Mouse (Mus musculus) forebrain, postnatal 0 days (tissue): ENCODE data around the gene Mbd3l2. TPM values are rescaled to one million over a fixed set of nuclear protein-coding genes. Genes with fewer than 3 reads are reported as not detected.
"Not testable (repeated sequence)": the region's sequence is repeated elsewhere in the genome, so short reads cannot be mapped to it uniquely, and the experiment has no call there.

Experiments used
- ATAC-seq: fragments of 200-750 bp; cut with Nextera tagmentation; 2 replicates; pipeline ENCODE4 v1.8.0; 2017; ENCODE audit warnings: mild to moderate bottlenecking, moderate library complexity
- DNase-seq: peaks from one replicate; pipeline ENCODE4 v3.0.0-alpha.2; 2015
- H3K27ac ChIP-seq: fragments of 300-500 bp; sonication (generic); 2 replicates; pipeline ENCODE4 v1.5.1; 2014; ENCODE audit warnings: low read depth, mild to moderate bottlenecking, antibody characterized with exemption, low read length, moderate library complexity, mixed read lengths
- H3K27me3 ChIP-seq: fragments of 300-500 bp; sonication (generic); 2 replicates; pipeline ENCODE4 v1.6.1; 2014; ENCODE audit warnings: mild to moderate bottlenecking, low read length, mixed read lengths; ENCODE audit not compliant: insufficient read depth
- H3K36me3 ChIP-seq: fragments of 300-500 bp; sonication (generic); 2 replicates; pipeline ENCODE4 v1.6.1; 2014; ENCODE audit warnings: mild to moderate bottlenecking, moderate library complexity; ENCODE audit not compliant: insufficient read depth
- H3K4me1 ChIP-seq: fragments of 300-500 bp; sonication (generic); 2 replicates; pipeline ENCODE4 v1.6.1; 2014; ENCODE audit warnings: antibody characterized with exemption; ENCODE audit not compliant: insufficient read depth
- H3K4me2 ChIP-seq: fragments of 300-500 bp; sonication (generic); 2 replicates; pipeline ENCODE4 v1.6.1; 2014; ENCODE audit warnings: low read depth, mild to moderate bottlenecking, moderate library complexity
- H3K4me3 ChIP-seq: fragments of 300-500 bp; sonication (generic); 2 replicates; pipeline ENCODE4 v1.5.1; 2014; ENCODE audit warnings: low read depth, low read length, mixed read lengths
- H3K9ac ChIP-seq: fragments of 300-500 bp; sonication (generic); 2 replicates; pipeline ENCODE4 v1.6.1; 2014; ENCODE audit warnings: mild to moderate bottlenecking
- H3K9me3 ChIP-seq: fragments of 300-500 bp; sonication (generic); 2 replicates; pipeline ENCODE4 v1.6.1; 2016; ENCODE audit warnings: low read length
- CTCF ChIP-seq: sonication (generic); IDR thresholded peaks from 2 replicates; pipeline ENCODE4 v1.5.1; 2016; ENCODE audit warnings: antibody characterized with exemption, control low read depth, low read depth
- WGBS: fragments of 180-500 bp; shearing (Covaris S2); extraction: QIAGEN DNeasy Blood & Tissue Kit; methylation state at CpG from one replicate; pipeline ENCODE4 v1.1.7; 2014; 5-methylcytosine and 5-hydroxymethylcytosine counted together
- polyA plus RNA-seq: library from polyadenylated mRNA; unstranded; fragments of >200 nt; fragmentation: Nextera tagmentation; extraction: Ambion mirVana; gene quantifications from 2 replicates; pipeline ENCODE4 v1.2.1, GENCODE M21; 2015
- total RNA-seq: library from RNA; depleted of rRNA; stranded (reverse); fragments of >200 nt; gene quantifications from 2 replicates; pipeline ENCODE4 v1.2.3, GENCODE M21; 2014; rRNA removed

Gene Mbd3l2
- total RNA-seq (not detected in 2 replicates), polyA plus RNA-seq (0.15 TPM in 1 of 2 replicates, not detected in the other)

DNA sequence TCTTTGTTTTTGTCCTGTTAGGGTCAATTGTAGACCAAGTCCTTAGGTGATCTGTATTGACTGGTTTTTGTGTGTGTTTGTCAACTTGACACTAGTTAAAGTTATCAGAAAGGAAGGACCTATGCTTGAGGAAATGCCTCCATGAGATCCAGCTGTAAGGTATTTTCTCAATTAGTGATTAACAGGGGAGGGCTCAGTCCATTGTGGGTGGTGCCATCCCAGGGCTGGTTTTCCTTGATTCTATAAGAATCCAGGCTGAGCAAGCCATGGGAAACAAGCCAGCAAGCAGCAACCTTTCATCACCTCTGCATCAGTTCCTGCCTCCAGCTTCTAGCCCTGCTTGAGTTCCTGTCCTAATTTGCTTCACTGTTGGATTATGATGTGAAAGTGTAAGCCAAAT is at the start of gene Mbd3l2:
TSS of gene Mbd3l2 (plus strand) at position 301 of the 400 bp plus-strand sequence.
- Histone ChIP-seq H3K9ac (no peak within 1 kb of the TSS), H3K27ac (no peak within 1 kb of the TSS), H3K4me1 (no peaks in the 10 kb centered on the region), H3K36me3 (no peaks in the 10 kb centered on the region), H3K4me3 (no peak within 1 kb of the TSS), H3K9me3 (no peaks in the 10 kb centered on the region), H3K4me2 (no peak within 1 kb of the TSS), H3K27me3 (no peaks in the 10 kb centered on the region)
- DNase-seq (no peak), ATAC-seq (no peak)
- no peak for TF ChIP-seq CTCF

- no peak for TF ChIP-seq CTCF
- Histone ChIP-seq H3K4me3 (no peak overlapping the region), H3K4me2 (no peak overlapping the region), H3K9ac (no peak overlapping the region), H3K27me3 (no peaks in the 10 kb centered on the region), H3K36me3 (no peaks in the 10 kb centered on the region), H3K9me3 (no peaks in the 10 kb centered on the region), H3K4me1 (no peaks in the 10 kb centered on the region), H3K27ac (no peak overlapping the region)
- WGBS = 47% methylated on average over 6 of the region's 6 CpGs
- DNase-seq (no peak), ATAC-seq (peak; percentile 23; the same call in 1 of the 2 replicates)
Measured at GRCm38 (mm10) chr9:18385782-18386181, 44.7 kb upstream of the Mbd3l2 start.

DNA sequence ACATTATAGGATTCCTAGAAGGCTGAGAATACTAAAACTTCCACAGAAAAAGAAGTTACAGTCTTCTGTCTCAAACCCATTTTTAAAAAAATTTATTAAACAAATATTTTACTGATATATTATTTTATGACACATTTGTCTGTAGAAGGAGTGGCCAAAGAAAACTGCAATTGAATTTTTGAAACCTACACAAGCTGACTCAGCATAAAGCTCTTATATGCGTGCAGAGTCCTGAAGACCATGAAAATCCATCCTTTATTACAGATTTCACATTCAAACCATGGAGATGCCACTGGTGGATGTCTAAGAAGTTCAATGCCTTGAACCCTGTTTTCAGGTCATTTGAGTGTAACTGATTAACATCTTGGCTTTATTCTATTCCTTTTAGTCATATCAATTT is 30.8 kb upstream of the Mbd3l2 start:
- no peak overlapping the region for H3K4me2 ChIP-seq
- H3K36me3 ChIP-seq = no peaks in the 10 kb centered on the region
- H3K4me3 ChIP-seq = no peak overlapping the region
- no peaks in the 10 kb centered on the region for H3K4me1 ChIP-seq
- no peaks in the 10 kb centered on the region for H3K9me3 ChIP-seq
- no peak overlapping the region for H3K9ac ChIP-seq
- DNase-seq (no peak), ATAC-seq (no peak)
- no peaks in the 10 kb centered on the region for H3K27me3 ChIP-seq
- no peak for TF ChIP-seq CTCF
- no peak overlapping the region for H3K27ac ChIP-seq
- WGBS = 88% methylated on average over 1 of the region's 1 CpGs

DNA sequence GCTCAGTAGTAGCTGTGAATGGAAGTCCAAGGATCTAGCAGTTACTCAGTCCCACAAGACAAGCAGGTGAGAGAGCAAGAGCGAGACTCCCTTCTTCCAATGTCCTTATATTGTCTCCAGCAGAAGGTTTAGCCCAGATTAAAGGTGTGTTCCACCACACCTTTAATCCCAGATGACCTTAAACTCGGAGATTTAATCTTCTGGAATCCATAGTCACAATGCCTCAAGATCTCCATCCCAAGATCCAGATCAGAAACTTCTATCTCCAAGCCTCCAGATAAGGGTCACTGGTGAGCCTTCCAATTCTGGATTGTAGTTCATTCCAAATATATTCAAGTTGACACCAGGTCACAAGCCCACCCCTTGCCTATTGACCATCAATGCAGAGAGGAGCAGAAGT is 27.6 kb upstream of the Mbd3l2 start, which contains the start of gene Naalad2:
TSS of gene Naalad2 (minus strand) at position 101 of the 400 bp plus-strand sequence.
- H3K9me3 ChIP-seq, H3K4me2 ChIP-seq, ATAC-seq, H3K4me1 ChIP-seq, H3K4me3 ChIP-seq, H3K27me3 ChIP-seq, H3K36me3 ChIP-seq, H3K27ac ChIP-seq, DNase-seq, H3K9ac ChIP-seq: not testable (repeated sequence)
- 63% methylated on average over 2 of the region's 2 CpGs for WGBS

GRCm38 (mm10) chr9:18404118-18404517 is 26.3 kb upstream of the Mbd3l2 start, which contains the start of gene Ubtfl1:
Ubtfl1 (plus strand) TSS chr9:18404418.
- no peak for DNase-seq
- Histone ChIP-seq H3K4me3 (no peak within 1 kb of the TSS), H3K27ac (no peak within 1 kb of the TSS), H3K4me1 (no peaks in the 10 kb centered on the region), H3K9me3 (no peaks in the 10 kb centered on the region), H3K36me3 (no peaks in the 10 kb centered on the region), H3K9ac (no peak within 1 kb of the TSS), H3K4me2 (no peak within 1 kb of the TSS), H3K27me3 (no peaks in the 10 kb centered on the region)
- TF ChIP-seq CTCF = no peak
- ATAC-seq = no peak
- 71% methylated on average over 1 of the region's 1 CpGs for WGBS

DNA sequence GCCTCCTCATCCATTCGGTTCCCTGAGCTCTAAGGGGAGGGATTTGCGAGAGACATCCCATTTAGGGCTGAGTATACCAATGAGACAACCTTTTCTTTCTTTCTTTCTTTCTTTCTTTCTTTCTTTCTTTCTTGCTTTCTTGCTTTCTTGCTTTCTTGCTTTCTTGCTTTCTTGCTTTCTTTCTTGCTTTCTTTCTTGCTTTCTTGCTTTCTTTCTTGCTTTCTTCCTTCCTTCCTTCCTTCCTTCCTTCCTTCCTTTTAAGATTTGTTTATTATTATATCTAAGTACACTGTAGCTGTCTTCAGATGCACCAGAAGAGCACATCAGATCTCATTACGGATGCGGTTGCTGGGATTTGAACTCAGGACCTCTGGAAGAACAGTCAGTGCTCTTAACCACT is 18.1 kb upstream of the Mbd3l2 start:
- not testable (repeated sequence) for H3K4me3 ChIP-seq, H3K4me2 ChIP-seq, ATAC-seq, H3K27me3 ChIP-seq, H3K27ac ChIP-seq, H3K36me3 ChIP-seq, H3K4me1 ChIP-seq, DNase-seq, H3K9ac ChIP-seq, H3K9me3 ChIP-seq
- WGBS = 91% methylated on average over 4 of the region's 4 CpGs

- no peaks in the 10 kb centered on the region for H3K36me3 ChIP-seq
- H3K27me3 ChIP-seq = no peaks in the 10 kb centered on the region
- DNase-seq (peak; percentile 14), ATAC-seq (peak; percentile 36; the same call in 1 of the 2 replicates)
- no peak for TF ChIP-seq CTCF
- no peak overlapping the region for H3K4me3 ChIP-seq
- H3K9me3 ChIP-seq = no peaks in the 10 kb centered on the region
- H3K9ac ChIP-seq = no peak overlapping the region
- 58% methylated on average over 10 of the region's 10 CpGs for WGBS
- H3K4me2 ChIP-seq = no peak overlapping the region
- H3K27ac ChIP-seq = no peak overlapping the region
- H3K4me1 ChIP-seq = no peaks in the 10 kb centered on the region
Measured at GRCm38 (mm10) chr9:18431687-18432086, 1.2 kb downstream of the Mbd3l2 start.

DNA sequence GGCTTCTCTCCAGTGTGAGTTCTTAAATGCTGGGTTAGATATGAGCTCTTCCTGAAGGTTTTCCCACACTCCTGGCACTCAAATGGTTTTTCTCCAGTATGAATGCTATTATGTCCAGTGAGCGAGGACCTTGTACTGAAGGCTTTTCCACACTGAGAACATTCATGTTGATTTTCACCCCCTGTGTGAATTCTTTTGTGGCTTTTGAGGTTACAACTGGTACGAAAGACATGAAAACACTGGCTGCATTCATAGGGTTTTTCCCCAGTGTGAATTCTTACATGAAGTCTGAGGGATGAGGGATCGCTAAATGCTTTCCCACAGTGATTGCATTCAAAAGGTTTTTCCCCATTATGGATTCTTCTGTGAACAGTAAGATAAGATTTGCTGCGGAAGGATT is 26.1 kb downstream of the Mbd3l2 start:
- Histone ChIP-seq H3K4me3 (no peak overlapping the region), H3K27ac (no peak overlapping the region), H3K36me3 (peaks cover 47% of the 10 kb centered on the region), H3K27me3 (no peaks in the 10 kb centered on the region), H3K4me1 (no peaks in the 10 kb centered on the region), H3K9ac (no peak overlapping the region), H3K9me3 (no peaks in the 10 kb centered on the region; the same call in 1 of the 2 replicates), H3K4me2 (no peak overlapping the region)
- DNase-seq (no peak), ATAC-seq (no peak)
- 70% methylated on average over 4 of the region's 4 CpGs for WGBS
- TF ChIP-seq CTCF = no peak
